Mouse (Mus musculus) heart, postnatal 0 days (tissue): ENCODE results near the gene Ildr2. TPM values are rescaled to one million over a fixed set of nuclear protein-coding genes. Genes with fewer than 3 reads are reported as not detected.
A peak's percentile ranks its signal among the peaks of the same experiment; 100 is the strongest.

Source experiments
- ATAC-seq: fragments of 200-750 bp; cut with Nextera tagmentation; 2 replicates; pipeline ENCODE4 v1.8.0; 2017; ENCODE audit warnings: low read depth, moderate number of reproducible peaks, moderate library complexity; ENCODE audit not compliant: insufficient read depth
- DNase-seq: peaks from one replicate; pipeline ENCODE4 v3.0.0-alpha.2; 2016; ENCODE audit warnings: low spot score
- H3K27ac ChIP-seq: fragments of 300-500 bp; sonication (generic); 2 replicates; pipeline ENCODE4 v1.5.1; 2014; ENCODE audit warnings: low read depth, mild to moderate bottlenecking
- H3K27me3 ChIP-seq: fragments of 300-500 bp; sonication (generic); 2 replicates; pipeline ENCODE4 v1.6.1; 2014; ENCODE audit warnings: low read length, mixed read lengths; ENCODE audit not compliant: control insufficient read depth, insufficient read depth
- H3K36me3 ChIP-seq: fragments of 300-500 bp; sonication (generic); replicated peaks from 2 replicates; pipeline ENCODE4 v1.6.1; 2014; ENCODE audit warnings: low read length, mixed read lengths; ENCODE audit not compliant: control insufficient read depth, insufficient read depth
- H3K4me1 ChIP-seq: fragments of 300-500 bp; sonication (generic); 2 replicates; pipeline ENCODE4 v1.6.1; 2014; ENCODE audit warnings: antibody characterized with exemption; ENCODE audit not compliant: control insufficient read depth, insufficient read depth
- H3K4me2 ChIP-seq: fragments of 300-500 bp; sonication (generic); 2 replicates; pipeline ENCODE4 v1.6.1; 2014; ENCODE audit warnings: low read depth, mild to moderate bottlenecking, low read length, moderate library complexity
- H3K4me3 ChIP-seq: fragments of 300-500 bp; sonication (generic); 2 replicates; pipeline ENCODE4 v1.5.1; 2014; ENCODE audit warnings: low read depth, low read length
- H3K9ac ChIP-seq: fragments of 300-500 bp; sonication (generic); replicated peaks from 2 replicates; pipeline ENCODE4 v1.6.1; 2014; ENCODE audit warnings: low read depth, low read length, mixed read lengths
- H3K9me3 ChIP-seq: fragments of 300-500 bp; sonication (generic); replicated peaks from 2 replicates; pipeline ENCODE4 v1.6.1; 2016; ENCODE audit warnings: low read length; ENCODE audit not compliant: control insufficient read depth
- CTCF ChIP-seq: IDR thresholded peaks from 2 replicates; pipeline ENCODE4 v1.5.1; 2016; ENCODE audit warnings: antibody characterized with exemption, control low read depth, low read depth
- EP300 ChIP-seq: IDR thresholded peaks from 2 replicates; pipeline ENCODE4 v1.6.1; 2016; ENCODE audit warnings: antibody characterized with exemption, low read depth
- WGBS: fragments of 180-500 bp; shearing (Covaris S2); extraction: QIAGEN DNeasy Blood & Tissue Kit; methylation state at CpG from one replicate; pipeline ENCODE4 v1.1.7; 2014; 5-methylcytosine and 5-hydroxymethylcytosine counted together
- polyA plus RNA-seq: library from polyadenylated mRNA; unstranded; fragments of >200 nt; fragmentation: Nextera tagmentation; extraction: Ambion mirVana; gene quantifications from 2 replicates; pipeline ENCODE4 v1.2.1, GENCODE M21; 2015
- total RNA-seq: library from RNA; depleted of rRNA; stranded (reverse); fragments of >200 nt; gene quantifications from 2 replicates; pipeline ENCODE4 v1.2.3, GENCODE M21; 2014; ENCODE audit warnings: low replicate concordance; rRNA removed

The Ildr2 gene
- total RNA-seq (1.9 and 6.9 TPM in 2 replicates), polyA plus RNA-seq (0.49 and 0.52 TPM in 2 replicates)

DNA sequence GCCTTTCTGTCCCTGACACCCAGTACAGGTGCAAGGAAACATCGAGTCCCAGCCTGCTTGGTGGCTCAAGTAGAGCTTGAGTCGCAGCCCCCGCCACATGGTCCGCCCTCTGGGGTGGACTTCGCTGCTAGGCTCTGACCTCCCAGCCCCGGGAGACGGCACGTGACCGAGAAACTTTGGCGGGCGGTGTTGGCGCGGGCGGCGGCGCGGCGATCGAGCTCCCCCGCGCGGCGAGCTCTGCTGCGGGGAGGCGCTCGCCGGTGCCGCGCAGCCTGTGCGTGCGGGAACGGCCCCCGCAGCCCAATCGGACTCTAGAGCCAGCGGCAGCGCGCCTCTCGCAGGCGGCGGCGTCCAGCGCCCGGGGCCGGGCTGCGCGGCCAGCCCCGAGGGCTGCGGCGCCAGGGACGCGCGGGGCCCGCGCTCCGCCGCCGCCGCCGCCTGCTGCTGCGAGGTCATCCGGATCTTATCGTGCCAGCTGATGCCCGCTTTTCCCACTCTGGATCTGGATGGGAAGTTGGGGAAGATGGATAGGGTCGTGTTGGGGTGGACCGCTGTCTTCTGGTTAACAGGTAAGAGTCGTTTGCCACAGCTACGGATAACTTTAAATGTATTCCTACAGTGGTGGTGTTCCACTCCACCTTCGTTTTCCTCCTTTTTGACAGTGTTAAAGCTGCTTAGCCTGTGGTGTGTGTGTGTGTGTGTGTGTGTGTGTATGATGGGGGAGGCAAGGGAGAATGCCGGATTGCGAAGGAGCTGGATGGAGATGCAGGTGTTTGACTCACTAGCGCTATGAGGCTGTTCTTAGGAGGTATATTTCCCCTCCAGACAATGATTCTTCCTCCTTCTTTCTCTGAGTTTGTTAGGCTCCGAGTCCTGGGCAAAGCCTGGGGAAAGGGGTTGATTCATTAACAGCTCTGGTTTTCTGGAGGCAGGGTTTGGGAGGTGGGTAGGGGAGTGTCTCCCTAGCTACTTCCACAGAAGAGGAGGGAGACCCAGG is at the start of gene Ildr2:
Gene Ildr2 (plus strand): TSS at position 242 of the 997 bp plus-strand sequence.
- H3K9ac ChIP-seq: peak within 1 kb of the TSS; percentile 24
- H3K27me3 ChIP-seq: peaks cover 49% of the 10 kb centered on the region
- H3K27ac ChIP-seq: no peak within 1 kb of the TSS
- H3K4me2 ChIP-seq: peak within 1 kb of the TSS; percentile 89
- no peaks in the 10 kb centered on the region; the same call in 1 of the 2 replicates for H3K4me1 ChIP-seq
- DNase-seq (peak; percentile 35), ATAC-seq (peak; percentile 72)
- under 1% methylated on average over 71 of the region's 72 CpGs for WGBS
- H3K4me3 ChIP-seq: peak within 1 kb of the TSS; percentile 43
- no peaks in the 10 kb centered on the region for H3K9me3 ChIP-seq
- H3K36me3 ChIP-seq: no peaks in the 10 kb centered on the region
- TF ChIP-seq CTCF (no peak), EP300 (no peak)

DNA sequence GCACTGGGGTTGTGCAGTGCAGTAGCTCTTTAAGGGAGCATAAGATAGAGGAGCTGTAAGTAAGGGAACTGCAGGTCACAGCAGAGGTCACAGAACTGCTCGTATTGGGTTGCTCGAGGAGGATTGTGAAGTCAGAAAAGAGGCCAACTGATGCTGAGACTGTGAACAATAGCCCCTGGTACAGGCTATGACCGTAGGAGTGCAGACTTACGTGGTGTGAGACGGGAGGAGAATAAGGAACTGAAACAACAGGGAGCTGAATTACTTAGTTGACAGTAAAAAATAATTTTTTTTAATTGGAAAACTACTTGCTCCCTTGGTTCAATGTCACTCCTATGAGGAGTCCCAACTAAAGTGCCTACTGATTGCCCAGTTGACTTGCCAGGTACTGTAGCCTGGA is 49.8 kb upstream of the Ildr2 start:
- no peaks in the 10 kb centered on the region for H3K36me3 ChIP-seq
- H3K4me2 ChIP-seq: no peak overlapping the region
- DNase-seq (no peak), ATAC-seq (no peak)
- no peak for TF ChIP-seq CTCF
- no peak for TF ChIP-seq EP300
- H3K9ac ChIP-seq: no peak overlapping the region
- no peaks in the 10 kb centered on the region for H3K27me3 ChIP-seq
- no peaks in the 10 kb centered on the region for H3K4me1 ChIP-seq
- H3K9me3 ChIP-seq: no peaks in the 10 kb centered on the region
- H3K27ac ChIP-seq: no peak overlapping the region
- no peak overlapping the region for H3K4me3 ChIP-seq
- 56% methylated on average over 5 of the region's 5 CpGs for WGBS

DNA sequence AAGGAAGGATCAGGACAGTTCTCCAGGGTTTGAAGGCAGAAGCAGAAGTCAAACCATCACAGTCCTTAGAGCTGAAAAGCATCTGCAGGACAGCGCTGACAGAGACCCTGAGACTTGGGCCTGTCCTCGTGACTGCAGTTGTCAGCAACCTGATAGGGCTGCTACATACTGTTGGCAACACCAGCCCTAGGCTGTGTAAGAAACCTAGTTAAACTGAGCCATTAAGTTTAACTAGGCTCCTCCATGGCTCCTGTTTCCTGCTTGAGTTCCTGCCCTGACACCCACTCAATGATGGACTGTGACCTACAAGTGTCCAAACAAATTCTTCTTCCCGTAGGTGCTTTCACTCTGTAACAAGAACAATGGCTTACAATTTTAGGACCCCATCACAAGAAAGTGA is 48.8 kb upstream of the Ildr2 start:
- H3K9ac ChIP-seq: no peak overlapping the region
- 59% methylated on average over 3 of the region's 3 CpGs for WGBS
- ATAC-seq: no peak
- H3K4me1 ChIP-seq: no peaks in the 10 kb centered on the region
- no peak overlapping the region for H3K27ac ChIP-seq
- H3K9me3 ChIP-seq: no peaks in the 10 kb centered on the region
- TF ChIP-seq EP300: no peak
- no peak for TF ChIP-seq CTCF
- H3K4me2 ChIP-seq: no peak overlapping the region
- no peaks in the 10 kb centered on the region for H3K27me3 ChIP-seq
- H3K4me3 ChIP-seq: no peak overlapping the region
- H3K36me3 ChIP-seq: no peaks in the 10 kb centered on the region
- no peak for DNase-seq

GRCm38 (mm10) chr1:166209371-166209770 is 44.6 kb upstream of the Ildr2 start:
- WGBS: 44% methylated on average over 6 of the region's 6 CpGs
- Histone ChIP-seq H3K27me3 (no peaks in the 10 kb centered on the region), H3K27ac (no peak overlapping the region), H3K4me2 (no peak overlapping the region), H3K9me3 (no peaks in the 10 kb centered on the region), H3K36me3 (no peaks in the 10 kb centered on the region), H3K4me3 (no peak overlapping the region), H3K4me1 (no peaks in the 10 kb centered on the region), H3K9ac (no peak overlapping the region)
- DNase-seq: no peak
- no peak for ATAC-seq
- TF ChIP-seq EP300 (no peak), CTCF (no peak)

DNA sequence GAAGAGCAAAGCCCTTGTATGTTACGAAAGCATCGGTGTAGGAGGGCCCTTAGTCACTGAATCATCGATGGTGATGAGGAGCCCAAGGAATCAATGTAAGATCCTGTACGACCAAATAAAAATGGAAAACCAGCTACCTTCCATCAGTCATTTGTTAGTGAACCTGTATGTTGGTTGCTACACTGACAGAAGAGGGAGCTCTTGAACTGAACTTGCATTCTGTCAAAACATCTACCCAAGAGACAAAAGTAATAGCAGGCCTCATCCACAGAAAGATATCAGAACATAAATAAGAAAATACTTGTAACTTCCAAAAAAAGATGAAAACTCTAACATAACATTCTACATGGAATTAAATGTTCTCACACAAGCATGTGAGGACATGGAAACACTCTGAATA is 39.8 kb upstream of the Ildr2 start:
- H3K4me3 ChIP-seq: no peak overlapping the region
- H3K36me3 ChIP-seq: no peaks in the 10 kb centered on the region
- H3K4me1 ChIP-seq: no peaks in the 10 kb centered on the region
- ATAC-seq (no peak), DNase-seq (no peak)
- H3K9me3 ChIP-seq: no peaks in the 10 kb centered on the region
- no peaks in the 10 kb centered on the region for H3K27me3 ChIP-seq
- H3K27ac ChIP-seq: no peak overlapping the region
- TF ChIP-seq EP300 (no peak), CTCF (peak; percentile 35)
- 81% methylated on average over 4 of the region's 4 CpGs for WGBS
- H3K4me2 ChIP-seq: no peak overlapping the region
- H3K9ac ChIP-seq: no peak overlapping the region
